ENCODE assay signal across 8 mouse cellular contexts in the genomic region with DNA sequence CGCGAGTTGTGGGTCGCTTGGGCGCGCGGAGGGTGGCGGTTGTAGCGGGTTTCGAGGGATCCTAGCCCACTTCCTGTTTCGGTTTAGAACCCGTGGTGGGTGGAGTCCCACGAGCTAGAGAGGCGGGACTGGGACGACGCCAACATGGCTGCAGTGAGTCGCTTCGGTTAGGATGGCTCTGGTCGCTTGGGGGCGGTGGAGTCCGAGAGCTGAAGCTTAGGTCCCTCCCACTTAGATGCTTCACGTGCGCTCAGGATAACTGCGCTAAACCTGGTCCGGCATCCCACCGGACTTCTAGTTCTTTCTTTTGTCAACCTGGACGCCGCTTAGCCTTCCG. TPM values are rescaled to one million over a fixed set of nuclear protein-coding genes. Genes with fewer than 3 reads are reported as not detected.
DNase-seq lines count a peak whose midpoint lies in the region; ATAC-seq lines count a peak whose summit lies in the region.

TSS of gene 2610002M06Rik (minus strand) at position 117 of the 337 bp plus-strand sequence.

- peak within 1 kb of the TSS; percentile 53 for H3K9ac ChIP-seq in hindbrain, embryonic 11.5 days (ENCODE audit: low read depth, low read length)

- DNase-seq in Muller cell, postnatal 12 days (ENCODE audit: inconsistent ontology term) = peak; percentile 91
- peak; percentile 83 for DNase-seq in cerebellum, adult 9-10 months
- peak; percentile 80 for DNase-seq in hindbrain, embryonic 11.5 days (ENCODE audit: low spot score)
- DNase-seq in layer of hippocampus, postnatal 10 days (ENCODE audit: low spot score in 2 of 2) = peak; percentile 80 to 84
- DNase-seq in lung, postnatal 10 days = peak; percentile 94
- DNase-seq in retina, embryonic 14.5 days (ENCODE audit: low spot score) = peak; percentile 86
- peak; percentile 85 for DNase-seq in thymus, postnatal 4 days

- peak within 1 kb of the TSS; percentile 49 for H3K4me3 ChIP-seq in hindbrain, embryonic 11.5 days (ENCODE audit: low read depth, low read length)

- H3K4me2 ChIP-seq in hindbrain, embryonic 11.5 days (replicated peaks; ENCODE audit: low read depth, low read length) = peak within 1 kb of the TSS; percentile 44

- H3K27ac ChIP-seq in hindbrain, embryonic 11.5 days (ENCODE audit: low read depth, low read length) = no peak within 1 kb of the TSS

- 20% methylated on average over 15 of the region's 28 CpGs for WGBS in hindbrain, embryonic 11.5 days

- no peaks in the 10 kb centered on the region for H3K36me3 ChIP-seq in hindbrain, embryonic 11.5 days (ENCODE audit: control insufficient read depth, insufficient read depth, low read length)

- no peaks in the 10 kb centered on the region for H3K27me3 ChIP-seq in hindbrain, embryonic 11.5 days (ENCODE audit: control insufficient read depth, insufficient read depth, low read length)

- ATAC-seq in frontal cortex, adult (ENCODE audit: low TSS enrichment) = peak; percentile 100
- peak; percentile 99 for ATAC-seq in hindbrain, embryonic 11.5 days (ENCODE audit: low FRiP score)

- no peaks in the 10 kb centered on the region for H3K4me1 ChIP-seq in hindbrain, embryonic 11.5 days (replicated peaks; ENCODE audit: control insufficient read depth, insufficient read depth, low read length)

- no peaks in the 10 kb centered on the region for H3K9me3 ChIP-seq in hindbrain, embryonic 11.5 days (ENCODE audit: control insufficient read depth, low read length)

RNA-seq across cellular contexts. Expression of gene 2610002M06Rik, which starts in this region (rescaled TPM):
- 9.8 and 10.5 TPM in 2 replicates for polyA plus RNA-seq in hindbrain, embryonic 11.5 days (2014; fragmentation: Nextera tagmentation; extraction: Ambion mirVana)
- 10 to 100 TPM; 32.0 to 38.0 TPM for total RNA-seq in layer of hippocampus, postnatal 10 days (2021)
